Mouse (Mus musculus) liver, adult 2 months (tissue): ENCODE measurements around the gene Gm37596. TPM values are rescaled to one million over a fixed set of nuclear protein-coding genes. Genes with fewer than 3 reads are reported as not detected.
"Not testable (repeated sequence)": the region's sequence is repeated elsewhere in the genome, so short reads cannot be mapped to it uniquely, and the experiment has no call there.

Experiments
- DNase-seq: peaks from one replicate; pipeline ENCODE4 v3.0.0-alpha.2; 2011; ENCODE audit warnings: low read depth, low spot score; ENCODE audit errors: extremely low read depth
- H3K27ac ChIP-seq: fragments of 200-500 bp; replicated peaks from 2 replicates; pipeline ENCODE4 v1.5.1; 2012; ENCODE audit warnings: low read depth, mild to moderate bottlenecking, control low read depth, inconsistent platforms, low read length; ENCODE audit not compliant: insufficient read depth
- H3K27me3 ChIP-seq: fragments of 200-500 bp; 2 replicates; pipeline ENCODE4 v1.6.1; 2012; ENCODE audit warnings: mild to moderate bottlenecking, moderate library complexity, low read length, inconsistent platforms; ENCODE audit not compliant: control insufficient read depth, insufficient read depth
- H3K36me3 ChIP-seq: fragments of 200-500 bp; 2 replicates; pipeline ENCODE4 v1.6.1; 2012; ENCODE audit warnings: low read length, inconsistent platforms; ENCODE audit not compliant: control insufficient read depth, insufficient read depth
- H3K4me1 ChIP-seq: fragments of 200-500 bp; 2 replicates; pipeline ENCODE4 v1.6.1; 2011; ENCODE audit warnings: low read length; ENCODE audit not compliant: control insufficient read depth, insufficient read depth
- H3K4me3 ChIP-seq: fragments of 200-500 bp; 2 replicates; pipeline ENCODE4 v1.5.1; 2011; ENCODE audit warnings: low read depth, mild to moderate bottlenecking, control low read depth, low read length, moderate library complexity; ENCODE audit not compliant: insufficient read depth
- H3K79me2 ChIP-seq: fragments of 200-500 bp; 2 replicates; pipeline ENCODE4 v1.6.1; 2012; ENCODE audit warnings: inconsistent platforms, mild to moderate bottlenecking, low read length, moderate library complexity; ENCODE audit not compliant: control insufficient read depth, insufficient read depth
- H3K9ac ChIP-seq: fragments of 200-500 bp; 2 replicates; pipeline ENCODE4 v1.6.1; 2012; ENCODE audit warnings: low read depth, mild to moderate bottlenecking, control low read depth, inconsistent platforms, low read length
- CTCF ChIP-seq: fragments of 200-500 bp; IDR thresholded peaks from 2 replicates; pipeline ENCODE4 v1.5.1; 2011; ENCODE audit warnings: low read depth, low read length, control low read depth
- POLR2A ChIP-seq: fragments of 200-500 bp; IDR thresholded peaks from 2 replicates; pipeline ENCODE4 v1.6.1; 2011; ENCODE audit warnings: low read length, control low read depth; ENCODE audit not compliant: insufficient read depth; ENCODE audit errors: extremely low read depth
- WGBS: fragments of 180-500 bp; shearing (Covaris S2); methylation state at CpG from one replicate; pipeline ENCODE4 v1.1.7; 2018; 5-methylcytosine and 5-hydroxymethylcytosine counted together
- polyA plus RNA-seq: library from polyadenylated mRNA; depleted of rRNA; stranded (reverse); fragments of >200 nt; gene quantifications from 2 replicates; pipeline ENCODE4 v1.2.3, GENCODE M21; 2012; rRNA removed
- total RNA-seq: library from RNA; depleted of rRNA; stranded (reverse); fragments of >200 nt; gene quantifications from 2 replicates; pipeline ENCODE4 v1.2.3, GENCODE M21; 2014; rRNA removed

The Gm37596 gene
- total RNA-seq (not detected in 2 replicates), polyA plus RNA-seq (not detected in 2 replicates)

DNA sequence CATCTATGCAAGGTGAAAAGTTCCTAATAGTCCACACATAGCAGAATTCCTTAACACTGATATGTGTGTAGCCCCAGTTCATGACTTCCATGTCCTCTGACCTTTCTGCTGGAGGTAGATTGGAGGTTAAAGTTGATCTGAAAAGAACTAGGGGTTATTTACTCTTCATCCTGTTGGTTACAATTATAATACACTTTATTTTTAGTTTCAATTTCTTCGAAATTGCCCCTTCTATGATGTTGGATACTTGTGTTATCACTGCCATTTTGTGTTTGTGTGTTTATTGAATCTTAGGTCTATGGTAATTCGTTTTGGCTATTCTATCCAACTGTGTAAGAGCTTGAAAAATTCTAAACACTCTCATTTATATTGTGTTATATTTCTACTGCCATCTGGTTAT is at the start of gene Gm37596:
Gene Gm37596, minus strand, starts transcription at position 101 of the 400 bp plus-strand sequence.
- not testable (repeated sequence) for H3K79me2 ChIP-seq, H3K27me3 ChIP-seq, DNase-seq, H3K4me3 ChIP-seq, H3K36me3 ChIP-seq, H3K4me1 ChIP-seq, H3K9ac ChIP-seq, H3K27ac ChIP-seq
- WGBS, result 52% methylated on average over 1 of the region's 2 CpGs

GRCm38 (mm10) chr3:93708969-93709637 is 16.2 kb upstream of the Gm37596 start:
- 83% methylated on average over 2 of the region's 2 CpGs for WGBS
- not testable (repeated sequence) for H3K27me3 ChIP-seq, H3K36me3 ChIP-seq, H3K9ac ChIP-seq, DNase-seq, H3K4me3 ChIP-seq, H3K27ac ChIP-seq, H3K79me2 ChIP-seq, H3K4me1 ChIP-seq

DNA sequence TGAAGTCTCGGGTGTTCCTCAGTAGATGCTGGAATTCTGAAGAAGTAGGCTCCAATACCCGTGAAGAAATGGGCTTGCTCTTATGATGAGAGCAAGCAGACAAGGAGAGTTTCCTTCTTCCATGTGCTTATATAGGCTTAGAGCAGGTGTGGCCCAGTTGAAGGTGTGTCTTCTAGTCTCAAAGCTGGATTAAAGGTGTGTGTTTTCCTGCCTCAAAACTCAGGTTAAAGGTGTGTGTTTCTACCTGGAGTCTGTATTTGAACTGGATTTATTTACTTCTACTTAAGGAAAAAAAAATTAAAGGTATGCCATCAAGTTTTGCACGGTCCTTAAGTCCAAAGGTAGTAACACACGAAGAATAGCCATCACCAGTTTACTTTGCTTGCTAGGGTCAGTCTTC is 16.7 kb downstream of the Gm37596 start, which contains the start of gene Tdpoz1:
Gene Tdpoz1, minus strand, starts transcription at position 101 of the 400 bp plus-strand sequence.
- H3K79me2 ChIP-seq, DNase-seq, H3K9ac ChIP-seq, H3K36me3 ChIP-seq, H3K4me1 ChIP-seq, H3K27ac ChIP-seq, H3K4me3 ChIP-seq, H3K27me3 ChIP-seq: not testable (repeated sequence)
- 79% methylated on average over 3 of the region's 4 CpGs for WGBS

DNA sequence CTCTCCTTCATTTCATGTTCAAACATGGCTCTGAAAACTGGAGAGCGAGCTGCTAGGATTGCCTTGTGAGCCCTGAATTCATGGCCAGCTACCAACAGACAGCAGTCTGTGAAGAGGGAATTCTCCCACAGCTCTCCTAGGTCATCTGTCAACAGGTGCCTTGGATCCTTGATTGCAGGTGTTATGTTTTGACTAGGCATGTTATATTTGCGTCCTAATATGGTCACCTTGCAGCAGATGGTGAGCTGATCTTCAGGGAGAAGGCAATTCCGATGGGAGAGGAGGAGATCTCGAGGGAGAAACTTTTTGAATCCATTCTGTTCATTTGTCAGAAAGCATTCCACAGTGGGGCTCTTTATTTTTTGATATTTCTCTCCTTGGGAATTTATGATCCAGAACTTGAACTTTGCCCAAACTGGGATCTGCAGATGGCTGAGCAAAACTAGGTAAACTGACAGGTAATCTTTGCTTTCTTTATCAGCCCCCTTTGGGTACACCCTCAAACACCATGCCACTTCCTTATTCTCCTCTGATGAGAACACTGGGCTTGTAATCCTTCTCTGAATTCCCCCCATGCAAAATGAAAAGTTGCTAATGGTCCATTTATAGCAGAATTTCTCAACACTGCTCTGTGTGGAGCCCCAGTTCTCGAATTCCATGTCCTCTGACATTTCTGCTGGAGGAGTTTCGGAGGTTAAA is 21.9 kb downstream of the Gm37596 start:
- H3K27me3 ChIP-seq, H3K27ac ChIP-seq, DNase-seq, H3K9ac ChIP-seq, H3K36me3 ChIP-seq, H3K4me1 ChIP-seq, H3K79me2 ChIP-seq, H3K4me3 ChIP-seq: not testable (repeated sequence)
- 74% methylated on average over 5 of the region's 6 CpGs for WGBS

- no peak overlapping the region for H3K9ac ChIP-seq
- 52% methylated on average over 1 of the region's 1 CpGs for WGBS
- TF ChIP-seq CTCF, result no peak
- no peak for TF ChIP-seq POLR2A
Measured at GRCm38 (mm10) chr3:93654260-93654659, 38.6 kb downstream of the Gm37596 start.

DNA sequence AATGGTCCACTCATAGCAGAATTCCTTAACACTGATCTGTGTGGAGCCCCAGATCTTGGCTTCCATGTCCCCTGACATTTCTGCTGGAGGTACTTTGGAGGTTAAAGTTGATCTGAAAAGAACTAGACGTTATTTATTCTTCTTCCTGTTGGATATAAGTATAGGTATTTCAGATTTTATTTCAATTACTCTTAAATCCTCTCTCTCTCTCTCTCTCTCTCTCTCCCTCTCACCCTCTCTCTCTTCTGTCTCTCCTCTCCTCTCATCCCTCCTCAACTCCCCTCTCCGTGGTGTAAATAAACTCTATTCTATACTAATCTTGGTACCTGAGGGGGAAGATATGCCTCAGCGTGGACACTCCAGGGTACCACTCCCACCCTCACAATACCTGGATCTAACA is 40.3 kb downstream of the Gm37596 start, which contains the start of gene Tdpoz2:
Gene Tdpoz2, minus strand, starts transcription at position 101 of the 400 bp plus-strand sequence.
- Histone ChIP-seq H3K4me3 (no peak within 1 kb of the TSS), H3K36me3 (no peaks in the 10 kb centered on the region), H3K9ac (no peak within 1 kb of the TSS), H3K27ac (no peak within 1 kb of the TSS), H3K4me1 (no peaks in the 10 kb centered on the region), H3K79me2 (no peaks in the 10 kb centered on the region), H3K27me3 (no peaks in the 10 kb centered on the region)
- no peak for TF ChIP-seq CTCF
- no peak for TF ChIP-seq POLR2A
- DNase-seq, result no peak
- 69% methylated on average over 3 of the region's 3 CpGs for WGBS

More at GRCm38 (mm10) chr3:93654260-93654659, 38.6 kb downstream of the Gm37596 start:
- no peaks in the 10 kb centered on the region for H3K27me3 ChIP-seq
- H3K4me1 ChIP-seq, result no peaks in the 10 kb centered on the region
- H3K27ac ChIP-seq, result no peak overlapping the region
- no peak for DNase-seq
- H3K36me3 ChIP-seq, result no peaks in the 10 kb centered on the region
- H3K4me3 ChIP-seq, result no peak overlapping the region
- no peaks in the 10 kb centered on the region for H3K79me2 ChIP-seq

Other genes with a start within 250 kb of the Gm37596 start
- gene Tchhl1, start 224.3 kb downstream of the Gm37596 start, total RNA-seq, result not detected in 2 replicates
- not detected in 2 replicates for gene Tchhl1, start 224.3 kb downstream of the Gm37596 start, polyA plus RNA-seq
- gene S100a11, start 172.6 kb downstream of the Gm37596 start, total RNA-seq, result 3.0 and 5.4 TPM in 2 replicates
- gene S100a11, start 172.6 kb downstream of the Gm37596 start, polyA plus RNA-seq, result 3.4 and 4.3 TPM in 2 replicates
- 147 and 292 TPM in 2 replicates for gene S100a10, start 138.0 kb downstream of the Gm37596 start, total RNA-seq
- 80.0 and 88.2 TPM in 2 replicates for gene S100a10, start 138.0 kb downstream of the Gm37596 start, polyA plus RNA-seq
- gene Tdpoz2, start 40.4 kb downstream of the Gm37596 start, total RNA-seq, result not detected in 2 replicates
- not detected in 2 replicates for gene Tdpoz2, start 40.4 kb downstream of the Gm37596 start, polyA plus RNA-seq
- gene Tdpoz1, start 16.8 kb downstream of the Gm37596 start, total RNA-seq, result not detected in 2 replicates
- gene Tdpoz1, start 16.8 kb downstream of the Gm37596 start, polyA plus RNA-seq, result not detected in 2 replicates
- not detected in 2 replicates for gene Gm5773, start 79.9 kb upstream of the Gm37596 start, total RNA-seq
- gene Gm5773, start 79.9 kb upstream of the Gm37596 start, polyA plus RNA-seq, result not detected in 2 replicates
- not detected in 2 replicates for gene Tdpoz4, start 103.3 kb upstream of the Gm37596 start, total RNA-seq
- gene Tdpoz4, start 103.3 kb upstream of the Gm37596 start, polyA plus RNA-seq, result not detected in 2 replicates
- gene Tdpoz3, start 132.9 kb upstream of the Gm37596 start, total RNA-seq, result not detected in 2 replicates
- gene Tdpoz3, start 132.9 kb upstream of the Gm37596 start, polyA plus RNA-seq, result not detected in 2 replicates